Mouse (Mus musculus) heart, adult 2 months (tissue): Measurements from ENCODE around the gene Stat6.

Experiments used
- CTCF ChIP-seq: fragments of 200-600 bp; IDR thresholded peaks from 2 replicates; pipeline ENCODE4 v1.8.1; 2022; ENCODE audit warnings: antibody characterized with exemption, mild to moderate bottlenecking, moderate library complexity
- EP300 ChIP-seq: fragments of 200-500 bp; IDR thresholded peaks from 2 replicates; pipeline ENCODE4 v1.6.1; 2011; ENCODE audit warnings: low read depth, low read length, control low read depth; ENCODE audit not compliant: insufficient read depth
- POLR2A ChIP-seq: fragments of 200-500 bp; IDR thresholded peaks from 2 replicates; pipeline ENCODE4 v1.6.1; 2011; ENCODE audit warnings: mild to moderate bottlenecking, low read depth, low read length, control low read depth; ENCODE audit not compliant: insufficient read depth

- TF ChIP-seq CTCF (no peak), POLR2A (no peak), EP300 (no peak)
These were observed 3.0 kb downstream of the Stat6 start for GRCm38 (mm10) chr10:127645791-127646190.
